Mouse (Mus musculus) megakaryocyte, embryonic 14.5 days (primary cell): Measurements from ENCODE around the gene Has1.

Experiments used
- FLI1 ChIP-seq: IDR thresholded peaks from 2 replicates; pipeline ENCODE4 v1.6.1; 2012; ENCODE audit warnings: low read length, inconsistent platforms, mixed read lengths
- GATA1 ChIP-seq: IDR thresholded peaks from 3 replicates; pipeline ENCODE4 v1.6.1; 2012; ENCODE audit warnings: mixed read lengths, low read length, inconsistent platforms, borderline replicate concordance

GRCm38 (mm10) chr17:17871697-17872096 is 16.7 kb upstream of the Has1 start:
- TF ChIP-seq GATA1 (no peak), FLI1 (no peak)
